Mouse (Mus musculus) heart, adult 9 months (tissue): ENCODE data around the gene Tpt1.
A peak's percentile ranks its signal among the peaks of the same experiment; 100 is the strongest.
"Not testable (repeated sequence)": the region's sequence is repeated elsewhere in the genome, so short reads cannot be mapped to it uniquely, and the experiment has no call there.

Experiments used
- DNase-seq, 2 experiments: peaks; one replicate each; pipeline ENCODE4 v3.0.0; 2022; ENCODE audit warnings: low spot score in 2 of 2

The Tpt1 gene

GRCm38 (mm10) chr14:75844867-75845697 is at the start of gene Tpt1:
TSS of gene Tpt1 (plus strand) at chr14:75845093.
- peak; percentile 99 for DNase-seq

- DNase-seq, result no peak
These were observed 49.0 kb upstream of the Tpt1 start for GRCm38 (mm10) chr14:75795918-75796317.

GRCm38 (mm10) chr14:75797769-75798386 is 47.0 kb upstream of the Tpt1 start:
- DNase-seq, result no peak

- DNase-seq, result peak; percentile 54 to 76
These were observed 37.1 kb upstream of the Tpt1 start for GRCm38 (mm10) chr14:75807800-75808199.

- no peak for DNase-seq
These were observed 35.0 kb upstream of the Tpt1 start for GRCm38 (mm10) chr14:75809931-75810330.

- DNase-seq, result no peak
These were observed 26.4 kb upstream of the Tpt1 start for GRCm38 (mm10) chr14:75818528-75818927.

- no peak for DNase-seq
These were observed 25.6 kb upstream of the Tpt1 start for GRCm38 (mm10) chr14:75819341-75819740.

- no peak for DNase-seq
These were observed 24.9 kb upstream of the Tpt1 start for GRCm38 (mm10) chr14:75820007-75820406.

- no peak for DNase-seq
These were observed 18.0 kb upstream of the Tpt1 start for GRCm38 (mm10) chr14:75826851-75827410.

- DNase-seq, result no peak
These were observed 16.7 kb upstream of the Tpt1 start for GRCm38 (mm10) chr14:75828221-75828620.

- DNase-seq, result peak; percentile 72 to 90
These were observed 15.8 kb upstream of the Tpt1 start for GRCm38 (mm10) chr14:75828866-75829806.

- not testable (repeated sequence) for DNase-seq
These were observed 15.1 kb upstream of the Tpt1 start for GRCm38 (mm10) chr14:75829817-75830216.

- DNase-seq, result no peak
These were observed 12.9 kb upstream of the Tpt1 start for GRCm38 (mm10) chr14:75832031-75832430.

GRCm38 (mm10) chr14:75832982-75833381 is 11.9 kb upstream of the Tpt1 start:
- no peak for DNase-seq

GRCm38 (mm10) chr14:75833546-75834250 is 11.2 kb upstream of the Tpt1 start:
- no peak for DNase-seq

GRCm38 (mm10) chr14:75834251-75834738 is 10.6 kb upstream of the Tpt1 start:
- DNase-seq, result peak; percentile 94 to 95

GRCm38 (mm10) chr14:75834739-75835381 is 10.0 kb upstream of the Tpt1 start:
- DNase-seq, result peak; percentile 84 to 85

GRCm38 (mm10) chr14:75836579-75836978 is 8.3 kb upstream of the Tpt1 start:
- DNase-seq, result no peak

- DNase-seq, result peak in 1 of 2 experiments; percentile 50
These were observed 7.6 kb upstream of the Tpt1 start for GRCm38 (mm10) chr14:75837048-75837916.
